Mouse (Mus musculus): Measurements from ENCODE around the gene Sbk1.

The Sbk1 gene

DNA sequence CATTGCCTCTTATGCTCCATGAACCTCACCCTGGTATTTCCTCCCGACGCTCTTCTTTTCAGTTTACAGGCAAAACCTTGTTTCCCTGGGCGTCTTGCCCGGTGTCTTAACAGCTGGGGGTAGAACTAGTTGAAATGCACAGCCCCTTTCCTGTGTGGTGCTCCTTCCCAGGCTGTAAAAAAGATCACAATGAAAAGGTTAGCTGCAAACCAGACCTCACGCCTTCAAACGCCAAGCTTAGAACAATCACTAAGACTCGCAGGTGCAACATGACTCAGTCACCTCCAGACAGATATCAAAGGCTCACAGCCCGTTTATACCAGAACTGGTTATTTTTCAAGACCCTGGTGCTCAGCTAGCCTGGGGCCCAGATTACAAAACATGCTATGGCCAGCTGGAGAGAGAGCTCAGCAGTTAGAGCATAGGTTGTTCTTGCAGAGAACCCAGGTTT, 67.1 kb downstream of the Sbk1 start:
- no peak for TF ChIP-seq GATA4 (IDR thresholded peaks at IDR 0.05; ENCODE audit: insufficient replicate concordance, low read length)

DNA sequence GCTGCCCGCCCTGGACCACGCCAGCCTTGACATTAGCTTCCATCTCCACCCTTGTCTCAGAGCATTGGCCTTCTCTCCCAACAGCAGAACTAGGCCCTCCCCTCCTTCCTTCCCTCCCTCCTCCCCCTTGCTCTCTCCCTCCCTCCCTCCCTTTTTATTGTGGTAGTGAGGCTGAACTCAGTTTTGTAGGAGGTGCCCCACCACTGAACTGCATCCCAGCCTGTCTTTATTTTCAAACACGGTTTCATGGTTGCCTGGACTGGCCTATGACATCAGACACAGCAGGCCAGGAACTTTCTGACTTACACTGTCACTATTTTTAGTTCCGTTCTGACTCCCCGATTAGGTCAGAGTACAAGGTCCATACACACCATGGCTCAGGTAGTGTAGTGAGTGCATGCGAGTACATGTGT, 67.8 kb downstream of the Sbk1 start:
- no peak for TF ChIP-seq GATA4 (IDR thresholded peaks at IDR 0.05; ENCODE audit: insufficient replicate concordance, low read length)

GRCm38 (mm10) chr7:126340896-126341295, 68.5 kb downstream of the Sbk1 start:
- no peak for TF ChIP-seq GATA4 (IDR thresholded peaks at IDR 0.05; ENCODE audit: insufficient replicate concordance, low read length)

All from liver, adult (tissue).